Mouse (Mus musculus) frontal cortex, postnatal 25 days (tissue): ENCODE data around the gene Sult2b1.

Experiments used
- DNase-seq, 2 experiments: peaks; one replicate each; pipeline ENCODE4 v3.0.0; 2022; ENCODE audit warnings: low spot score in 2 of 2

The Sult2b1 gene

GRCm38 (mm10) chr7:45711316-45712021, 73.0 kb downstream of the Sult2b1 start:
- DNase-seq: no peak

- no peak for DNase-seq
Observed at GRCm38 (mm10) chr7:45710477-45711191, 73.8 kb downstream of the Sult2b1 start.

GRCm38 (mm10) chr7:45709677-45710355, 74.7 kb downstream of the Sult2b1 start:
- no peak for DNase-seq

- DNase-seq: no peak
Observed at GRCm38 (mm10) chr7:45709036-45709435, 75.4 kb downstream of the Sult2b1 start.

GRCm38 (mm10) chr7:45708221-45708761, 76.2 kb downstream of the Sult2b1 start:
- no peak for DNase-seq

DNA sequence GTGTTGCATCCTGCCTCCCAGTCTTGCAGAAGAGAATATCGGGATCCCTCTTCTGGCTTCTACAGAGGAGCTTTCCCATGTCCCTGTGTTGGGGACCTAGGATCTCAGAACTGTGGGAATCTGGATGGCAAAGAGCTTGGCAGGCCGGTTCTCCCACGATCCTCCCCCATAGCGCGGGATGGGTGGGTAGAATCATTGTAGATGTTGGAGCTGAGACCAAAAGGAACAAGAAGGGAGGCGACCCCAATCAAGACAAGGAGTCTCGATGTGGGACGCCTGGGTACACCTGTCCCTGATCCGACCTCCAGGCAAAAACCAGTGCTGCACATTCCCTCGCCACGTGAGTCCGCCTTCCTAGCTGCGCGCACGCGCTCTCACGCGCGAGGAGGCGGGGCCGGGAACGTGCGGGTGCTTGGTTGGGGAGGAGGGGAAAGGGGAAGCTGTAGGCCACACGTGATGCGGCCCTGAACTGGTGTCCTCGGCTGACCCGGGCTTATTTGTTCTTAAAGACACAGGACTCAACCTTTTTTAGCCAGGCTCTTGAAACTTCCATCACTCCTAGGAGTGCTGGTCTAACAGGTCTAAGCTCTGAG, 77.0 kb downstream of the Sult2b1 start:
- peak; percentile 92 to 96 for DNase-seq

GRCm38 (mm10) chr7:45706721-45707241, 77.7 kb downstream of the Sult2b1 start:
- DNase-seq: peak; percentile 64 to 70

DNA sequence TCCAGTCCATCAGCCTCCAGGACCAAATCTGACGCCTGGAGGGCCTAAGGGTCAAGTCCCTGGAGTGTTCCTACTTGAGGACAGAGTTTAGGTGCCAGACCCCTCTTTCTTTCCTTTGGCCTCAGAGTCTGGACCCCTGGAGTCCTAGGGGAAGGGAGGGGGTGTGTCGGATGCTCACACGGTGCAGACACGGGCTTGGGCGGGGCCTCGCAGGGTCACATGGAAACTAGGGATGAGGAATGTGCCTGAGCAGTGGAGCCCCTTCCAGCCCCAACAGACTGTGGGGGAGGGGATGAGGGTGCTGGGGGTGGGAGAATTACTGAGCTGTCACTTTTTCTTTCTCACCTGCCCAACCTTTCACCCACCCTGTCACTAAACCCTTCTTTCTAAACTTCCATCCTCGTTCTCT, 78.6 kb downstream of the Sult2b1 start:
- peak in 1 of 2 experiments; percentile 73 for DNase-seq

- no peak for DNase-seq
Observed at GRCm38 (mm10) chr7:45705443-45705864, 79.0 kb downstream of the Sult2b1 start.

GRCm38 (mm10) chr7:45704730-45705442, 79.6 kb downstream of the Sult2b1 start, which contains the start of gene Dbp:
Gene Dbp (plus strand): TSS chr7:45705088.
- DNase-seq: peak; percentile 97 to 99

- peak; percentile 59 to 69 for DNase-seq
Observed at GRCm38 (mm10) chr7:45704046-45704559, 80.4 kb downstream of the Sult2b1 start.

DNA sequence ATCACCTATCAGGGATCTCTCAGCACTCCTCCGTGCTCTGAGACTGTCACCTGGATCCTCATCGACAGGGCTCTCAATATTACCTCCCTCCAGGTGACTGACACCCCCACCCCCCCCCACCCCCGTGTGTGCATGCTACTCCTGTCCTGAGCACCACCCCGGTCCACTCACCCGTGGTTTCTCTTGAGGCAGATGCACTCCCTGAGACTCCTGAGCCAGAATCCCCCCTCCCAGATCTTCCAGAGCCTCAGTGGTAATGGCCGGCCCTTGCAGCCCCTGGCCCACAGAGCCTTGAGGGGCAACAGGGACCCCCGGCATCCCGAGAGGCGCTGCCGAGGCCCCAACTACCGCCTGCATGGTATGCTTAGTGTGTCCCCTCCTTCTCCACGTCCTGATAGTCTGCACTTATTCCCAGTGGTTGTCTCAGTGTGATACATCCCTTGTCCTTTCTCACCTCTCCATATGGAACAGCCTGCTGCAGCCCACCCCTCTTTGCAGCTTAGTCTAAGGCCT, 80.9 kb downstream of the Sult2b1 start:
- DNase-seq: no peak

DNA sequence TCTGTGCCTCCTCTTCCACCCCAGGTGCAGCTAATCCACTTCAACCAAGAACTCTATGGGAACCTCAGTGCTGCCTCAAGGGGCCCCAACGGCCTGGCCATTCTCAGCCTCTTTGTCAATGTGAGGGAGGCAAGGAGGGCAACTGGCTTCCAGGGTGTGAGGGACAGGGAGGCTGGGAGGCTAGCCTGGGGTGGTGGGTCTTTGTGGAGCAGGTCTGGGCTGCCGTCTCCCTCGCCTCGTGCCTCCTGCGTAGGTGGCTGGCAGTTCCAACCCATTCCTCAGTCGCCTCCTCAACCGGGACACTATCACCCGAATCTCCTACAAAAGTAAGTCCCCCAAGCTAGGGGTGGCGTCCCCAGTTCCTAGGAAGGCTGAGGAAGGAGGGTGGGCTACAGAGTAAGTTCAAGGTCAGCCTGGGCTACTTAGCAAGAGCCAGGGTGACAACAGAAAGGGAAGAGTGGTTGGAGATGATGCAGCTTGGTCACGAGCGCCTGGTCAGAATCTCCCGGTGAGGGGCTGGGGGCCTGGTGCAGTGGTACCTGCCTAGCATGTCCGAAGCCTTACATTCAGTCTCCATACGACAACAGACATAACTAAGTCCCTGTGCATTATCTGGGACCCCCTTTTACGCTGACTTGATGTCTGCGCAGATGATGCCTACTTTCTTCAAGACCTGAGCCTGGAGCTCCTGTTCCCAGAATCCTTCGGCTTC, 81.5 kb downstream of the Sult2b1 start:
- no peak for DNase-seq

GRCm38 (mm10) chr7:45702316-45702715, 82.2 kb downstream of the Sult2b1 start:
- no peak for DNase-seq

- no peak for DNase-seq
Observed at GRCm38 (mm10) chr7:45701607-45702006, 82.9 kb downstream of the Sult2b1 start.

- no peak for DNase-seq
Observed at GRCm38 (mm10) chr7:45701072-45701471, 83.4 kb downstream of the Sult2b1 start.

DNA sequence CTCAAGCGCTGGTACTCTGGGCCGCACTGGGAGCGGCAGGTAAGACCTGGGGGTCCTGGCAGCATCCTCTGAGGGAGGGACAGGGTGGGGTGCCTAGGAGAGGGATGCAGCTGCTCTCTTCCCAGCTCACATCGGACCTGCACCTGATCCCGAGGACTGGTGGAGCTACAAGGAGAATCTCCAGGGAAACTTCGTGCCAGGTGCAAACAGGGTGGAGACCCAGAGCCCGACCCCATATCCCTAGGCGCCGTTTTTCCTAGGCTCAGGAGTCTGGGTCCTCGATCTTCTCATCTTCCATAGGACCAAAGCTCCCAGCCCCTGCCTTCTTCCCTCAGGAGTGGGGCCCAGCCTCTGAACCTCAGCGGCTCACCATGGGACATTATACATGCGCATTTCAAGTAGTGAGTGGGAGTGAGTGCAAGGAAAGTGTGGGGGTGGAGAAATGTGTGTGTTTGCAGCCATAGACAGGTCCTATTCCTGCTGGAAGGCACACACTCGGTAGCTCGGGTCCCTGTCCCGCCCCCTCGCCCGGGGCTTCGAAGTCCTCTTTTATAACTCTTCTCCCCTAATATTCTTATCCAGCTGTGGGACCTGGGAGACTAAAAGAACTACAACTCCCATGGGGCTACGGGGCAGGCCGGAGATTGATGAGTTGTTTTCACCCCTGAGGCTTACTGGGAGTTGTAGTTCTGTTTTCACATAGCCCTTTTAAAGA, 84.0 kb downstream of the Sult2b1 start:
- DNase-seq: peak; percentile 69 to 72

DNA sequence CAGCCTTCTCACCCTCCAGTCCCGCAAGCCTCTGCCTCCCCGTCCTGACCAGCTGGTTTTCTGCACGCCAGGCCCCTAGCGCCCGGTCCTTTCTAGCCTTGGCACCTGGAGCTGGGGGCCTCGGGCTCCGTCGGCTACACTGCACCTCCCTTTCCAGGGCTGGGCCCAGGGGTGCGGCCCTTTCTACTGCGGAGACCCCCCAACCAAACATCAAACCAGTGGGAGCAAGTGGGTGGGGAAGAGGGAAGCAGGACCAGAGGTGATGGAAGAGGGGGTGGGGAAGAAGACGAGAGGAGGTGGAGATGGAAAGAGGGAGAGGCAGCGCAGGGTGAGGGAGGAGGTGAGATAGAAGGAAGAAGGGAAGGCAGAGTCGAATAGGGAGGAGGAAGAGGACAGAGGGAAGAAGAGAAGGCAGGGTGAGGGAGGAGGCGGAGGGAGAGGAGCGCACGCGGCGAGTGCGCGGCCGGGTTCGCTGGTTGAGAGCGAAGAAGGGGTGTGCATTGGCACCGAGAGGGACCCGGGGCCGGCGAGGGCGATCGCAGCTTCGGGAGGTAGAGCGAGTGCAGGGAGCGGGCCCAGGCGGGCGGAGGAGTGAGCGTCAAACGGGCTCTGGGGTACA, 84.8 kb downstream of the Sult2b1 start, which contains the start of gene Car11:
Gene Car11 (plus strand): TSS at position 321 of the 619 bp plus-strand sequence.
- no peak for DNase-seq

DNA sequence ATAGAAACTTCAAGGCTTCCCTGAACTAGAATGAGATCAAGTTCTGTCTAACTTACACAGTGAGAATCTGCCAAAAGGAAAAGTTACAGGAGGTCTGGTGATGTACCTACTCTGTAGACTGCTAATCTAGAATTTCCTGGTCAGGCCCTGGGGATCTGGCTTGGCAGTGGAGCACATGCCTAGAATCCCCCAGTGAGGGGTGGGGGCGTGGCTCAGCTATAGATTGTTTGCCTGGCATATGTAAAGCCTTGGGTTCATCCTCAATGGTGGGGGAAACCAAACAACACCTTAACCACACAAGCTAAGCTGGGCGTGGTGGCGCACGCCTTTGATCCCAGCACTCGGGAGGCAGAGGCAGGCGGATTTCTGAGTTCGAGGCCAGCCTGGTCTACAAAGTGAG, 86.6 kb downstream of the Sult2b1 start:
- DNase-seq: no peak
